Mouse (Mus musculus) intestine, embryonic 16.5 days (tissue): ENCODE data around the gene Gpm6b. TPM values are rescaled to one million over a fixed set of nuclear protein-coding genes. Genes with fewer than 3 reads are reported as not detected.

Experiments used
- ATAC-seq: fragments of 200-750 bp; cut with Nextera tagmentation; 2 replicates; pipeline ENCODE4 v1.8.0; 2017; ENCODE audit warnings: moderate TSS enrichment, moderate library complexity
- H3K27ac ChIP-seq: fragments of 300-500 bp; sonication (generic); 2 replicates; pipeline ENCODE4 v1.5.1; 2014; ENCODE audit warnings: mild to moderate bottlenecking, low read length
- H3K27me3 ChIP-seq: fragments of 300-500 bp; sonication (generic); replicated peaks from 2 replicates; pipeline ENCODE4 v1.6.1; 2014; ENCODE audit warnings: low read length, control low read depth, mixed read lengths; ENCODE audit not compliant: control insufficient read depth, insufficient read depth
- H3K36me3 ChIP-seq: fragments of 300-500 bp; sonication (generic); 2 replicates; pipeline ENCODE4 v1.6.1; 2014; ENCODE audit warnings: low read length, control low read depth; ENCODE audit not compliant: control insufficient read depth, insufficient read depth
- H3K4me1 ChIP-seq: fragments of 300-500 bp; sonication (generic); 2 replicates; pipeline ENCODE4 v1.6.1; 2014; ENCODE audit warnings: low read length, control low read depth, mixed read lengths; ENCODE audit not compliant: control insufficient read depth, insufficient read depth
- H3K4me2 ChIP-seq: fragments of 300-500 bp; sonication (generic); 2 replicates; pipeline ENCODE4 v1.6.1; 2014; ENCODE audit warnings: low read depth, low read length, control low read depth
- H3K4me3 ChIP-seq: fragments of 300-500 bp; sonication (generic); 2 replicates; pipeline ENCODE4 v1.5.1; 2014; ENCODE audit warnings: mild to moderate bottlenecking, low read length
- H3K9ac ChIP-seq: fragments of 300-500 bp; sonication (generic); 2 replicates; pipeline ENCODE4 v1.6.1; 2014; ENCODE audit warnings: low read depth, low read length
- H3K9me3 ChIP-seq: fragments of 300-500 bp; sonication (generic); 2 replicates; pipeline ENCODE4 v1.6.1; 2016; ENCODE audit warnings: low read length, control low read depth; ENCODE audit not compliant: control insufficient read depth
- WGBS: fragments of 180-500 bp; shearing (Covaris S2); extraction: QIAGEN DNeasy Blood & Tissue Kit; methylation state at CpG from one replicate; pipeline ENCODE4 v1.1.7; 2014; 5-methylcytosine and 5-hydroxymethylcytosine counted together
- polyA plus RNA-seq: library from polyadenylated mRNA; unstranded; fragments of >200 nt; fragmentation: Nextera tagmentation; extraction: Ambion mirVana; gene quantifications from 2 replicates; pipeline ENCODE4 v1.2.1, GENCODE M21; 2015

Gene Gpm6b
- polyA plus RNA-seq, 1 experiment from 2014 or later: 19.6 TPM

GRCm38 (mm10) chrX:166323226-166323625 lies 84.5 kb downstream of the Gpm6b start:
- no peaks in the 10 kb centered on the region for H3K36me3 ChIP-seq

DNA sequence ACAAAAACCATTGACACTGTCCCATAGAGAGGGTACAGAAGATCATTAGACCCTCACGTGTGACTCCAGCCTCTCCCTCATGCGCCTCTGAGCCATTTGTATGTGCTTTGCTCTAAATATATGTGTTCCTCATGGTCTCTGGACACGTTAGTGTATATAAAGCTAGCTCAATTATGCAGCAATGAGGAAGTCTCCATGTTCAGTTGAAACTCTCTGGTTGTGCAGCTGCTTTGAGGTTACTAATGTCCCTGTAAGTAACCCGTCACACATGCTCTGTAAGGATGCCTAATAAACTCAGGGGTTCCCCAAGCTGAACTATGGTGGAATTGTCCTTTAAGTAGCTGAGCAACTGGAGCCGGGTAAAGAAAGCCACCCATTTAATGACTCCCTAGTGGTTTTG lies 88.9 kb downstream of the Gpm6b start:
- 72% methylated on average over 5 of the region's 5 CpGs for WGBS
- H3K4me1 ChIP-seq: no peaks in the 10 kb centered on the region
- H3K36me3 ChIP-seq: no peaks in the 10 kb centered on the region
- H3K4me3 ChIP-seq: no peak overlapping the region
- H3K4me2 ChIP-seq: no peak overlapping the region
- 0 out of 2 replicates have a peak, but pooled peaks cover 5% of the 10 kb centered on the region for H3K27me3 ChIP-seq
- H3K9ac ChIP-seq: no peak overlapping the region
- no peaks in the 10 kb centered on the region for H3K9me3 ChIP-seq
- H3K27ac ChIP-seq: no peak overlapping the region
- ATAC-seq: no peak

More at GRCm38 (mm10) chrX:166323226-166323625, 84.5 kb downstream of the Gpm6b start:
- Histone ChIP-seq H3K4me3 (no peak overlapping the region), H3K4me1 (no peaks in the 10 kb centered on the region), H3K9ac (no peak overlapping the region), H3K9me3 (no peaks in the 10 kb centered on the region), H3K27ac (no peak overlapping the region), H3K4me2 (no peak overlapping the region), H3K27me3 (no peaks in the 10 kb centered on the region)
- ATAC-seq: no peak
- WGBS: 90% methylated on average over 3 of the region's 3 CpGs

- Histone ChIP-seq H3K4me3 (no peak overlapping the region), H3K9me3 (no peaks in the 10 kb centered on the region), H3K4me1 (no peaks in the 10 kb centered on the region), H3K9ac (no peak overlapping the region), H3K27ac (no peak overlapping the region), H3K4me2 (no peak overlapping the region), H3K36me3 (no peaks in the 10 kb centered on the region), H3K27me3 (0 out of 2 replicates have a peak, but pooled peaks cover 5% of the 10 kb centered on the region)
- ATAC-seq: no peak
- WGBS: 56% methylated on average over 3 of the region's 3 CpGs
Measured at GRCm38 (mm10) chrX:166328219-166328901, 89.6 kb downstream of the Gpm6b start.

DNA sequence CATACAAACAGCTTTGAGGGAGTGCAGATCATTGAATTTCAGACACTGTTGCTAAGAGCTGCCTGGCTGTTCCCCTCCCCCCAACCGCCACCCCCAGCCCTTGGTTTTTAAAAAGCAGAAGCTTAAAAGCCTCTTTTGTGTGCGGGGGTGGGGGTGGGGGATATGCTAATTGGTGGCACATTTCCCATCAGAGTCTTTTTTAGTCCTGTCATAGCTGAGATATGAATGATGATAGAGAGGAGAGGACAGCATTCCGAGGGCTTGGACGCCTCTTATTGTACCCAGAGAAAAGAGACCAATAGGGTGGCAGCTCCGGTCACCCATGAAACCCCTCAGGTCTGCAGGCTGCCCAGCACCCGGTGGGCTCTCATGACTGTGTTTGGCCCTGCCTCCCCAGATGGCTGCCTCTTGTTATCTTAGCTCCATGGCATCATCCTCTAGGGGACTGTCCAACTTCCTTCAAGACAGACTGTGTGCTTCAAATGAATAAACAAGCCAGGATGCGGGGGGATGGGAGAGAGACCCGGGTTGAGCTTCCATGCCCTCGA lies 90.3 kb downstream of the Gpm6b start:
- H3K27ac ChIP-seq: no peak overlapping the region
- H3K4me1 ChIP-seq: no peaks in the 10 kb centered on the region
- no peak for ATAC-seq
- H3K4me2 ChIP-seq: no peak overlapping the region
- H3K9me3 ChIP-seq: no peaks in the 10 kb centered on the region
- WGBS: 29% methylated on average over 9 of the region's 9 CpGs
- H3K4me3 ChIP-seq: no peak overlapping the region
- no peak overlapping the region for H3K9ac ChIP-seq
- 0 out of 2 replicates have a peak, but pooled peaks cover 5% of the 10 kb centered on the region for H3K27me3 ChIP-seq
- H3K36me3 ChIP-seq: no peaks in the 10 kb centered on the region

DNA sequence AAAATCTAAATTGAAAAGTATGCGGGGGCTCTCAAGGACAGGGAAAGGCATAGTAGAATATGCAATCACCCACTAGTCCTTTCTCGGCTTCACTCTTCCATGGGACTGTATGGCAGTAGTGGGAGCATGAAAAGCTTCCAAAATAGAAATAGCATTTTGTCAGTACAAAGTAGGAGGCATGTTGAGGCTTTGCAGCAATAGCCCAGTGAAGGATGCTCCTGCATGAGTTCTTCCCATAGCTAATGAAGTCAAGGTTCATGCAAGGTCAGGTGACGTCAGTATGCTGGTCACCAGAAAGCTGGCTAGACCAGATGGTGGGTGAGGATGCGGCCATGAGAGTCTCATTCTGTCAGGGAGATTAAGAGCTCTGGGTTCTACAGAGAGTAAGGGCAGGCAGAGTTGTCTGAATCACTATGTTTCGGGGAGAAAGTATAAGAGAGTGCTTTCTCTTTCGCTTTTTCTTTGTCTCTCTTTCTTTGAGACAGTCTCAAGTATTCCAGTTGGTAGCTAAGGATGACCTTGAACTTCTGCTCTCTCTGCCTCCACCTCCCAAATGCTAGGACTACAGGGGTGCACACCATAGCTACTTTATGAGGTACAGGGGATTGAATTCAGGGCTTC lies 95.9 kb downstream of the Gpm6b start:
- Histone ChIP-seq H3K9me3 (no peaks in the 10 kb centered on the region), H3K36me3 (no peaks in the 10 kb centered on the region), H3K4me2 (no peak overlapping the region), H3K4me1 (no peaks in the 10 kb centered on the region), H3K9ac (no peak overlapping the region), H3K27me3 (0 out of 2 replicates have a peak, but pooled peaks cover 2% of the 10 kb centered on the region), H3K4me3 (no peak overlapping the region), H3K27ac (no peak overlapping the region)
- 84% methylated on average over 6 of the region's 6 CpGs for WGBS
- no peak for ATAC-seq

DNA sequence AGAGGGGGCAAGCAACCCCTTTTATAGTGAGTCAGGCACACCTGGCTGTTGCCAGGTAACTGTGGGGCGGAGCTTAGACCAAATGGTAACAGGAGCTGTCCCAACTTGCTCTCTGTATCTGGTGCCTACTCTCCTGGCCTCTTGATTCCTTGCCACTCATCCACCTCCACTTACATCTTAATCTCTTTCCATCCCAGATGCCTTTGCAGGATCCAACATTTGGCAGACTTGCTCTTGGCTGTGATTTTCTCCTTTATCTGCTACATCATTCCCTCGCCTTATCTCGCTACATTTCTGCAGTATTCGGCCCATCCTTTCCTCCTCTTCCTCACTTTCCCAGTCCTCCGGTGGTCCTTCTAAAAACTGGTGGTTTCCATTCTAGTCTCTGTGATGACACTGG lies 99.6 kb downstream of the Gpm6b start:
- Histone ChIP-seq H3K4me1 (no peaks in the 10 kb centered on the region), H3K4me2 (no peak overlapping the region), H3K4me3 (no peak overlapping the region), H3K9me3 (no peaks in the 10 kb centered on the region), H3K9ac (no peak overlapping the region), H3K27me3 (0 out of 2 replicates have a peak, but pooled peaks cover 2% of the 10 kb centered on the region), H3K27ac (no peak overlapping the region), H3K36me3 (no peaks in the 10 kb centered on the region)
- no peak for ATAC-seq
- WGBS: 86% methylated on average over 5 of the region's 5 CpGs

DNA sequence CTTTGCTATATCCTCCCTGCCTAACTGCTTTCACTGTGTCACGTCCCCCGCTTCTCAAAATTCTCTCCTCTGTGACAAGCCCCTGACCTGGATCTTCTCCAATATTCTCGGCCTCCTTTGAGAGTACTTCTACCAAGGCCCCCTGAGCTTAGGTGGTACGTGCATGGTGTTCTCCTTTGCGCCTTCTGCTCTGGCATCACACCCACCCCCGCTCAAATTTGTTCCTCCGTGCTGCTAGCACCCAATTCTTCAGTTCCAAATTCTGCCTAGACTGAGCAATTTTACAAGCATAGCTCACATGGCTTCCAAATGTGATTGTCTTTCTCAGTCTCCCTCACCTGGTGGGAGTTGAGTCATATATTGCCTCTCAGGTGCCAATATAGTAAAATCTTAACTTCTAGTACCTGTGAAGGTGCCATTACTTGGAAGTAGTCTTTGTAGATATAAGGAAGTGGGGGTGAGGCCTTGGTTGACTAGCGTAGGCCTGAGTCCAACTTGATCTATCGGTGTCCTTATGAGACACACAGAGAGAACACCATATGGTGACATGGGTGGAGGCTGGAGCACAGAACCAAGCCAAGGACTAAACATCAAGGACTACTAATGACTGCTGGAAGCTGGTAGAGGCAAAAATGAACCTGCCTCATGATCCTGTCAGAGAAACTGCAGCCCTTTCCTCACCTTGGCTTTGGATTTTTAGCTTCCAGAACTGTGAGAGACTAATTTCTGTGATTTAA lies 100.2 kb downstream of the Gpm6b start:
- Histone ChIP-seq H3K36me3 (no peaks in the 10 kb centered on the region), H3K4me2 (no peak overlapping the region), H3K27me3 (0 out of 2 replicates have a peak, but pooled peaks cover 2% of the 10 kb centered on the region), H3K27ac (no peak overlapping the region), H3K4me3 (no peak overlapping the region), H3K9ac (no peak overlapping the region), H3K9me3 (no peaks in the 10 kb centered on the region), H3K4me1 (no peaks in the 10 kb centered on the region)
- WGBS: 91% methylated on average over 9 of the region's 9 CpGs
- no peak for ATAC-seq

GRCm38 (mm10) chrX:166339911-166340310 lies 101.2 kb downstream of the Gpm6b start:
- Histone ChIP-seq H3K36me3 (no peaks in the 10 kb centered on the region), H3K27ac (no peak overlapping the region), H3K4me3 (no peak overlapping the region), H3K9ac (no peak overlapping the region), H3K4me1 (no peaks in the 10 kb centered on the region), H3K27me3 (0 out of 2 replicates have a peak, but pooled peaks cover 2% of the 10 kb centered on the region), H3K9me3 (no peaks in the 10 kb centered on the region), H3K4me2 (no peak overlapping the region)
- 86% methylated on average over 4 of the region's 4 CpGs for WGBS
- ATAC-seq: no peak

- no peak for ATAC-seq
- WGBS: 82% methylated on average over 6 of the region's 6 CpGs
- Histone ChIP-seq H3K4me3 (no peak overlapping the region), H3K27me3 (0 out of 2 replicates have a peak, but pooled peaks cover 2% of the 10 kb centered on the region), H3K9ac (no peak overlapping the region), H3K4me1 (no peaks in the 10 kb centered on the region), H3K4me2 (no peak overlapping the region), H3K9me3 (no peaks in the 10 kb centered on the region), H3K36me3 (no peaks in the 10 kb centered on the region), H3K27ac (no peak overlapping the region)
Measured at GRCm38 (mm10) chrX:166341795-166342194, 103.1 kb downstream of the Gpm6b start.
